Mouse (Mus musculus) forebrain, embryonic 10.5 days (tissue): Measurements from ENCODE around the gene Polr1c. TPM values are rescaled to one million over a fixed set of nuclear protein-coding genes. Genes with fewer than 3 reads are reported as not detected.
A peak's percentile ranks its signal among the peaks of the same experiment; 100 is the strongest.

Source experiments
- microRNA counts: library from miRNA; unstranded; fragments of <30 nt; microRNA quantifications from one replicate; lab custom pipeline; 2017
- microRNA-seq: library from miRNA; unstranded; fragments of <30 nt; microRNA quantifications from one replicate; pipeline ENCODE4, GENCODE M21; 2017
- polyA plus RNA-seq: library from polyadenylated mRNA; unstranded; fragments of >200 nt; fragmentation: Nextera tagmentation; extraction: Ambion mirVana; gene quantifications from 2 replicates; pipeline ENCODE4 v1.2.1, GENCODE M21; 2016

The Polr1c gene
- polyA plus RNA-seq, 1 experiment from 2014 or later: 140 TPM

MicroRNA genes within 50 kb of the gene (microRNA counts, 519-probe panel; counts per million panel counts)
- microRNA mmu-miR-693-3p (lab: Ali Mortazavi, UCI) (341 counts per million, percentile 65 among the panel's probes with 10 or more counts), microRNA mmu-miR-693-5p (lab: Ali Mortazavi, UCI) (341 counts per million, percentile 65 among the panel's probes with 10 or more counts)

Small RNAs within 50 kb of the gene (microRNA-seq; reads per million reads assigned to microRNA genes)
- gene Mir693: 1.8 reads per million

Other genes starting within 250 kb of the Polr1c start
- 2.4 and 2.5 TPM in 2 replicates for gene Vegfa, start 215.7 kb downstream of the Polr1c start, polyA plus RNA-seq
- gene Mrps18a, start 137.1 kb downstream of the Polr1c start, polyA plus RNA-seq: 152 and 154 TPM in 2 replicates
- 8.9 and 11.3 TPM in 2 replicates for gene Rsph9, start 103.8 kb downstream of the Polr1c start, polyA plus RNA-seq
- gene Mad2l1bp, start 94.5 kb downstream of the Polr1c start, polyA plus RNA-seq: 36.3 and 36.8 TPM in 2 replicates
- gene Gtpbp2, start 87.0 kb downstream of the Polr1c start, polyA plus RNA-seq: 29.8 and 30.0 TPM in 2 replicates
- gene Polh, start 45.4 kb downstream of the Polr1c start, polyA plus RNA-seq: 14.5 and 14.6 TPM in 2 replicates
- gene Xpo5, start 45.3 kb downstream of the Polr1c start, polyA plus RNA-seq: 79.7 and 80.4 TPM in 2 replicates
- 68.3 and 72.5 TPM in 2 replicates for gene Yipf3, start within 50 bp of the Polr1c start, polyA plus RNA-seq
- 0.81 and 1.0 TPM in 2 replicates for gene Lrrc73, start 5.5 kb upstream of the Polr1c start, polyA plus RNA-seq
- 60.0 and 62.6 TPM in 2 replicates for gene Tjap1, start 35.0 kb upstream of the Polr1c start, polyA plus RNA-seq
- gene Dlk2, start 49.4 kb upstream of the Polr1c start, polyA plus RNA-seq: 1.2 TPM in 2 replicates
- gene Abcc10, start 80.3 kb upstream of the Polr1c start, polyA plus RNA-seq: 5.8 and 6.1 TPM in 2 replicates
- 6.8 and 7.1 TPM in 2 replicates for gene Zfp318, start 135.7 kb upstream of the Polr1c start, polyA plus RNA-seq
- 0.76 TPM in 1 of 2 replicates, not detected in the other for gene Crip3, start 180.9 kb upstream of the Polr1c start, polyA plus RNA-seq
- not detected in 2 replicates for gene Slc22a7, start 190.4 kb upstream of the Polr1c start, polyA plus RNA-seq
- gene Ttbk1, start 239.6 kb upstream of the Polr1c start, polyA plus RNA-seq: 0.71 and 1.1 TPM in 2 replicates
- gene Dnph1, start 248.7 kb upstream of the Polr1c start, polyA plus RNA-seq: 107 TPM in 2 replicates